9 mouse cellular contexts compared by ENCODE assay signal in genomic region chr14:55576376-55576775, GRCm38 (mm10). TPM values are rescaled to one million over a fixed set of nuclear protein-coding genes. Genes with fewer than 3 reads are reported as not detected.
A peak's percentile ranks its signal among the peaks of the same experiment; 100 is the strongest.
DNase-seq lines count a peak whose midpoint lies in the region; ATAC-seq lines count a peak whose summit lies in the region.
"Had no signal": no experiment of that assay in that cellular context is flagged by ENCODE, and none has a peak within 500 bp of the region (broad histone marks: within the 10 kb centered on the region; RNA-seq: fewer than 3 reads in every experiment).

No protein-coding gene starts in this region.

- H3K9ac ChIP-seq in heart, embryonic 15.5 days, result peak overlapping the region; percentile 65; the same call in 1 of the 2 replicates

- H3K4me1 ChIP-seq in heart, embryonic 15.5 days (replicated peaks), result peaks cover 39% of the 10 kb centered on the region

- H3K4me2 ChIP-seq in heart, embryonic 15.5 days, result peak overlapping the region; percentile 64

- no peaks in the 10 kb centered on the region for H3K9me3 ChIP-seq in heart, embryonic 15.5 days (replicated peaks)
- H3K9me3 ChIP-seq: G1E had no signal

- ATAC-seq in heart, embryonic 15.5 days (replicated peaks; ENCODE audit: insufficient number of reproducible peaks, insufficient read depth, low FRiP score, low read depth), result no peak

- H3K27me3 ChIP-seq in heart, embryonic 15.5 days, result no peaks in the 10 kb centered on the region

- H3K4me3 ChIP-seq in heart, embryonic 15.5 days, result peak overlapping the region; percentile 51

- 50% methylated on average over 16 of the region's 16 CpGs for WGBS in heart, embryonic 15.5 days

- peak; percentile 48 for DNase-seq in kidney, postnatal 10 days
- no peak for DNase-seq in kidney, adult 8-10 months
- DNase-seq in brain, adult 2 months (ENCODE audit: low read depth, low spot score), result peak; percentile 48
- DNase-seq in lung, postnatal 10 days, result peak; percentile 63
- no peak for DNase-seq in urinary bladder, postnatal 10 days (ENCODE audit: low spot score)
- DNase-seq in thymus, adult 18-20 months, result no peak
- DNase-seq in thymus, postnatal 14 days, result no peak

- H3K27ac ChIP-seq in heart, embryonic 15.5 days, result peak overlapping the region; percentile 98

- peaks cover 15% of the 10 kb centered on the region for H3K36me3 ChIP-seq in heart, embryonic 15.5 days

RNA-seq across cellular contexts. Expression of gene Fitm1, which starts 1.0 kb away (rescaled TPM):
- polyA plus RNA-seq in heart, embryonic 15.5 days (2015; fragmentation: Nextera tagmentation; extraction: Ambion mirVana), result 80.5 and 81.7 TPM in 2 replicates
- polyA plus RNA-seq: G1E had no signal

RNA-seq across cellular contexts. Expression of gene Psme1, which starts 1.5 kb away (rescaled TPM):
- 206 and 216 TPM in 2 replicates for polyA plus RNA-seq in heart, embryonic 15.5 days (2015; fragmentation: Nextera tagmentation; extraction: Ambion mirVana)

RNA-seq across cellular contexts. Expression of gene Emc9, which starts 8.7 kb away (rescaled TPM):
- polyA plus RNA-seq in heart, embryonic 15.5 days (2015; fragmentation: Nextera tagmentation; extraction: Ambion mirVana), result 21.2 and 21.6 TPM in 2 replicates

RNA-seq across cellular contexts. Expression of gene Psme2, which starts 14.5 kb away (rescaled TPM):
- 203 and 215 TPM in 2 replicates for polyA plus RNA-seq in heart, embryonic 15.5 days (2015; fragmentation: Nextera tagmentation; extraction: Ambion mirVana)

RNA-seq across cellular contexts. Expression of gene Rnf31, which starts 15.1 kb away (rescaled TPM):
- polyA plus RNA-seq in heart, embryonic 15.5 days (2015; fragmentation: Nextera tagmentation; extraction: Ambion mirVana), result 15.8 and 17.4 TPM in 2 replicates

Comparison
In these comparisons a context has a peak if more than half of its experiments do, and no peak if none do; other contexts are left out.
1. DNase-seq: peak in kidney, postnatal 10 days (single experiment), brain, adult 2 months (single experiment) and lung, postnatal 10 days (single experiment); none in kidney, adult 8-10 months (0 of 2), urinary bladder, postnatal 10 days (single experiment), thymus, adult 18-20 months (0 of 2) and thymus, postnatal 14 days (single experiment).